Mouse (Mus musculus): ENCODE measurements around the gene Slc25a21.

DNA sequence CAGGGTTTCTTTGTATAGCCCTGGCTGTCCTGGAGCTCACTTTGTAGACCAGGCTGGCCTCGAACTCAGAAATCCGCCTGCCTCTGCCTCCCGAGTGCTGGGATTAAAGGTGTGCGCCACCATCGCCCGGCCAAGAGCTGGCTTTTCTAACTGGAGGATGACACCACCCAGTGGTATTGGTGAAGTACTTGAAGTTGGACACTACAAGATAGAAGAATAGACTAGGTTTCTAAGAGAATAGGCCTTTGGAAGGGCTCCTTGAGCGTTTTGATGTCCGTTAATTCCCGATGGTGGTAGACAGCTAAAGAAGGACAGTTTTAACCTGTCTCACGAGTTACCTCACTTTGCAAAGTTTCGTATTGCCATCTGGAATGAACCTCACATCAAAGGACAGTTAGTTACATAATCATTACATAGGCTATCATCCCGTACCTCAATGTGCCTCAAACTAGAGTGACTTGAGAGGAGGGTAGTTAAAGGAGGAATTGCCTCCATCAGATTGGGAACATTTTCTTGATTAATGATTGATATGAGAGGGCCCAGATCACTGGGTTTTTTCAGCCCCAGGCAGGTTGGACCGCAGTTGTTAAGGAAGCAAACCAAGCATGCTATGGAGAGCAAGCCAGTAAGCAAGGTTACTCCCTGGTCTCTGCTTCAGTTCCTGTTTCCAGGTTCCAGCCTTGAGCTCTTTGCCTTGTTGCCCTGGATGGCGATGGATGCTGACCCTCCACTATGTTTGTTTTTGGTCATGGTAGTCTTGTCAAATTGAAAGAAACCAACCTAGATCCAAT is 34.0 kb upstream of the Slc25a21 start:
- peak; percentile 31 for TF ChIP-seq CTCF (conservative IDR thresholded peaks at IDR 0.05; ENCODE audit: insufficient read depth, insufficient read length, low read depth, low read length)
- no peak for TF ChIP-seq POLR2A (IDR thresholded peaks at IDR 0.05; ENCODE audit: low read depth, low read length)

Measured in kidney, adult 2 months (tissue).